Mouse (Mus musculus): ENCODE results near the gene Pdgfd.

DNA sequence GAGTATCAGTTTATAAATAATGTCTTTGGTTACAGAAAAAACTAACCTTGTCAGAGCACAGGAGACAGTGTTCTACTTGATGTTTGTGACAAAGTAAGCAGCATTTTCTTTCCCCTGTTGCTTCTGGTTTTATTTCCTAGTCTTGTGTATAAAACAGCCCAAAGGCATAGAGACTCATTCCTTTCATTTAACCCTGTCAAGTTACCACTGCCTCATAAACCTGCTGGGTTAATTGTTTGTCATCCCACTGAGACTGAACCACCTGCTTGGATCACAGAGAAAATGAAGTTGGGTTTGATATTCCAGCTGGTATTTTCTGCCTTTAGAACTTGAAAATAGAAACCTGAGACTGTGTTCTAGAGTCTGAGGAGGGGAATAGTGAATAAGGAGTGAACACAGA, 172.4 kb downstream of the Pdgfd start:
- TF ChIP-seq POLR2A (IDR thresholded peaks at IDR 0.05; ENCODE audit: borderline replicate concordance, extremely low read depth, low read depth, low read length): no peak
- no peak for TF ChIP-seq CTCF (IDR thresholded peaks at IDR 0.05; ENCODE audit: insufficient read depth, low read length)

Measured in lung, adult 2 months (tissue).